In genomic region chr1:55012513-55012912, GRCm38 (mm10) we compare ENCODE assay signal across 18 mouse cellular contexts. TPM values are rescaled to one million over a fixed set of nuclear protein-coding genes. Genes with fewer than 3 reads are reported as not detected.
A peak's percentile ranks its signal among the peaks of the same experiment; 100 is the strongest.
DNase-seq lines count a peak whose midpoint lies in the region; ATAC-seq and TF ChIP-seq lines count a peak whose summit lies in the region.
"Had no signal": no experiment of that assay in that cellular context is flagged by ENCODE, and none has a peak within 500 bp of the region (broad histone marks: within the 10 kb centered on the region; RNA-seq: fewer than 3 reads in every experiment).

No protein-coding gene starts in this region.

- no peak for ATAC-seq in CD4-positive, CD25-positive, alpha-beta regulatory T cell, adult 4 months

- peak; percentile 47 for TF ChIP-seq CTCF in layer of hippocampus, adult 2 months (conservative IDR thresholded peaks at IDR 0.05)

- no peak overlapping the region for H3K27ac ChIP-seq in layer of hippocampus, adult 2 months
- H3K27ac ChIP-seq: lung, embryonic 15.5 days; midbrain, embryonic 12.5 days; neural tube, embryonic 13.5 days had no signal

- no peak overlapping the region for H3K4me3 ChIP-seq in layer of hippocampus, adult 2 months
- H3K4me3 ChIP-seq: erythroblast, embryonic 14.5 days; lung, embryonic 15.5 days; midbrain, embryonic 12.5 days; neural tube, embryonic 13.5 days had no signal

- peak; percentile 35 for DNase-seq in CD4-positive, CD25-positive, alpha-beta regulatory T cell, adult 2 months (ENCODE audit: low read depth, low spot score)
- no peak for DNase-seq in layer of hippocampus, adult 2 months (ENCODE audit: low spot score in 2 of 2)
- no peak for DNase-seq in layer of hippocampus, adult 8-10 months (ENCODE audit: low spot score in 2 of 2)
- DNase-seq in A20 (ENCODE audit: low read depth, low spot score) = peak; percentile 13
- DNase-seq in R1 (ENCODE audit: low read depth, low spot score) = peak; percentile 58
- DNase-seq in adrenal gland, adult 8-10 months = no peak
- no peak for DNase-seq in urinary bladder, postnatal 36 days (ENCODE audit: low spot score in 2 of 2)
- DNase-seq: cerebellum, adult 2 months; heart, adult 18-20 months; heart, postnatal 36 days; kidney, adult 11 months; layer of hippocampus, adult 9-11 months; left cerebral cortex, postnatal 4 days had no signal

RNA-seq across cellular contexts. Expression of gene Sf3b1, which starts 14.8 kb away (rescaled TPM):
- 100 to 1,000 TPM; 411 to 495 TPM for polyA plus RNA-seq in CD4-positive, CD25-positive, alpha-beta regulatory T cell, adult 4 months (2017; shearing (Covaris generic))
- total RNA-seq in layer of hippocampus, adult 2 months (2021) = 100 to 1,000 TPM; 170 to 175 TPM
- 100 to 1,000 TPM; 160 to 177 (median 169) TPM for total RNA-seq in layer of hippocampus, adult 8-10 months (2022)
- total RNA-seq in adrenal gland, adult 8-10 months (2022) = 100 to 1,000 TPM; 120 to 217 (median 165) TPM

RNA-seq across cellular contexts. Expression of gene Coq10b, which starts 40.1 kb away (rescaled TPM):
- 10 to 100 TPM; 14.8 to 18.2 TPM for polyA plus RNA-seq in CD4-positive, CD25-positive, alpha-beta regulatory T cell, adult 4 months (2017; shearing (Covaris generic))
- 10 to 100 TPM; 15.2 to 16.8 TPM for total RNA-seq in layer of hippocampus, adult 2 months (2021)
- total RNA-seq in layer of hippocampus, adult 8-10 months (2022) = 10 to 100 TPM; 20.4 to 25.3 (median 23.6) TPM
- 100 to 1,000 TPM; 100 to 138 (median 107) TPM for total RNA-seq in adrenal gland, adult 8-10 months (2022)

Comparison
In these comparisons a context has a peak if more than half of its experiments do, and no peak if none do; other contexts are left out.
1. DNase-seq: peak in CD4-positive, CD25-positive, alpha-beta regulatory T cell, adult 2 months (single experiment), A20 (single experiment) and R1 (single experiment); none in layer of hippocampus, adult 2 months (0 of 2), layer of hippocampus, adult 8-10 months (0 of 2), adrenal gland, adult 8-10 months (single experiment) and urinary bladder, postnatal 36 days (0 of 2).